Comparison of ENCODE assay signal across 16 mouse cellular contexts in the genomic region with DNA sequence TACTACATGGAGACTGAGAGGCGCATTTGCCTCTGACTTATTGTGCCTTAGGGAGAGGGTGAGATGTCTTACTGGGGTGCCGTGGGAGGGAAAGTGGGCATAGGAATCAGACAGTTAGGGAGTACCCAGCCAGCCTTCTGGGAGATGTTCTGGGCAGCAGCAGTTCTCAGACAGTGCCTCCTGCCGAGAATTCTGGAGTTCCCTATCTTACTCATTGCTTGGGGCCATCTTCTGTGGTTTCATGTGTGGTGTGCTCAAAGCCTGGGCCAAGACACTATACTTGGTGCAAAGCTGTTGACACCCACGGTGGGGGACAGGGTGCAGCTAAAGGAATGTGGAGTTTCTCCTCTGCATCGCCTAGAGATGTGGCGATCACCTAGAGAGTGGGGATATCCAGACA.
DNase-seq lines count a peak whose midpoint lies in the region; ATAC-seq lines count a peak whose summit lies in the region.
"Had no signal": no experiment of that assay in that cellular context is flagged by ENCODE, and none has a peak within 500 bp of the region (broad histone marks: within the 10 kb centered on the region; RNA-seq: fewer than 3 reads in every experiment).

No protein-coding gene starts in this region.

- H3K4me2 ChIP-seq in forebrain, embryonic 15.5 days (replicated peaks): no peak overlapping the region
- H3K4me2 ChIP-seq in forebrain, embryonic 16.5 days (ENCODE audit: low read length): no peak overlapping the region
- H3K4me2 ChIP-seq in midbrain, embryonic 12.5 days (replicated peaks): no peak overlapping the region
- no peak overlapping the region for H3K4me2 ChIP-seq in midbrain, embryonic 11.5 days
- H3K4me2 ChIP-seq in hindbrain, embryonic 13.5 days: no peak overlapping the region
- no peak overlapping the region for H3K4me2 ChIP-seq in midbrain, embryonic 16.5 days (ENCODE audit: low read length)
- H3K4me2 ChIP-seq: embryonic facial prominence, embryonic 12.5 days; liver, embryonic 15.5 days had no signal

- H3K4me3 ChIP-seq in forebrain, embryonic 15.5 days: no peak overlapping the region
- H3K4me3 ChIP-seq in forebrain, embryonic 16.5 days (replicated peaks; ENCODE audit: low read length): no peak overlapping the region
- H3K4me3 ChIP-seq in midbrain, embryonic 12.5 days: no peak overlapping the region
- no peak overlapping the region for H3K4me3 ChIP-seq in midbrain, embryonic 11.5 days (ENCODE audit: low read depth, low read length)
- H3K4me3 ChIP-seq in hindbrain, embryonic 13.5 days: no peak overlapping the region
- H3K4me3 ChIP-seq in midbrain, embryonic 16.5 days (ENCODE audit: low read depth, low read length): no peak overlapping the region
- H3K4me3 ChIP-seq: embryonic facial prominence, embryonic 12.5 days; erythroblast, embryonic 14.5 days; liver, embryonic 15.5 days had no signal

- H3K27me3 ChIP-seq in forebrain, embryonic 15.5 days: no peaks in the 10 kb centered on the region
- no peaks in the 10 kb centered on the region for H3K27me3 ChIP-seq in forebrain, embryonic 16.5 days (replicated peaks; ENCODE audit: control insufficient read depth, insufficient read depth, low read length)
- H3K27me3 ChIP-seq in midbrain, embryonic 12.5 days: no peaks in the 10 kb centered on the region
- no peaks in the 10 kb centered on the region for H3K27me3 ChIP-seq in midbrain, embryonic 11.5 days (ENCODE audit: control insufficient read depth, insufficient read depth, low read length)
- no peaks in the 10 kb centered on the region for H3K27me3 ChIP-seq in hindbrain, embryonic 13.5 days
- H3K27me3 ChIP-seq in midbrain, embryonic 16.5 days (ENCODE audit: control insufficient read depth, insufficient read depth, low read depth, low read length): no peaks in the 10 kb centered on the region
- H3K27me3 ChIP-seq: embryonic facial prominence, embryonic 12.5 days; liver, embryonic 15.5 days had no signal

- H3K36me3 ChIP-seq in forebrain, embryonic 15.5 days: no peaks in the 10 kb centered on the region
- H3K36me3 ChIP-seq in forebrain, embryonic 16.5 days (ENCODE audit: control insufficient read depth, insufficient read depth): 0 out of 2 replicates have a peak, but pooled peaks cover 3% of the 10 kb centered on the region
- H3K36me3 ChIP-seq in midbrain, embryonic 12.5 days: no peaks in the 10 kb centered on the region
- no peaks in the 10 kb centered on the region for H3K36me3 ChIP-seq in midbrain, embryonic 11.5 days (ENCODE audit: control insufficient read depth, insufficient read depth, low read length)
- H3K36me3 ChIP-seq in hindbrain, embryonic 13.5 days: peaks cover 13% of the 10 kb centered on the region
- peaks cover 2% of the 10 kb centered on the region; the same call in 1 of the 2 replicates for H3K36me3 ChIP-seq in midbrain, embryonic 16.5 days (ENCODE audit: control insufficient read depth, insufficient read depth, low read length)
- H3K36me3 ChIP-seq: embryonic facial prominence, embryonic 12.5 days; liver, embryonic 15.5 days had no signal

- H3K9ac ChIP-seq in forebrain, embryonic 15.5 days (replicated peaks): no peak overlapping the region
- no peak overlapping the region for H3K9ac ChIP-seq in forebrain, embryonic 16.5 days (replicated peaks; ENCODE audit: low read depth, low read length)
- no peak overlapping the region for H3K9ac ChIP-seq in midbrain, embryonic 12.5 days (replicated peaks)
- H3K9ac ChIP-seq in midbrain, embryonic 11.5 days (ENCODE audit: low read length): no peak overlapping the region
- H3K9ac ChIP-seq in hindbrain, embryonic 13.5 days: no peak overlapping the region
- H3K9ac ChIP-seq in midbrain, embryonic 16.5 days (ENCODE audit: low read depth, low read length): no peak overlapping the region
- H3K9ac ChIP-seq: embryonic facial prominence, embryonic 12.5 days; liver, embryonic 15.5 days had no signal

- no peak for DNase-seq in midbrain, embryonic 11.5 days (ENCODE audit: low spot score, missing footprints)
- no peak for DNase-seq in right cerebral cortex, adult 2 months (ENCODE audit: low spot score in 2 of 2)
- DNase-seq in lung, postnatal 25 days (ENCODE audit: low spot score): no peak
- DNase-seq: adrenal gland, postnatal 25 days; cerebellum, adult 8-10 months; thymus, postnatal 25 days had no signal

- no peaks in the 10 kb centered on the region for H3K9me3 ChIP-seq in forebrain, embryonic 15.5 days
- no peaks in the 10 kb centered on the region for H3K9me3 ChIP-seq in forebrain, embryonic 16.5 days (ENCODE audit: control insufficient read depth, low read length)
- no peaks in the 10 kb centered on the region for H3K9me3 ChIP-seq in midbrain, embryonic 12.5 days
- H3K9me3 ChIP-seq in midbrain, embryonic 11.5 days (ENCODE audit: control insufficient read depth, low read length): no peaks in the 10 kb centered on the region
- no peaks in the 10 kb centered on the region for H3K9me3 ChIP-seq in hindbrain, embryonic 13.5 days
- no peaks in the 10 kb centered on the region for H3K9me3 ChIP-seq in midbrain, embryonic 16.5 days (replicated peaks; ENCODE audit: control insufficient read depth, low read length, poor library complexity, severe bottlenecking)
- H3K9me3 ChIP-seq: embryonic facial prominence, embryonic 12.5 days; liver, embryonic 15.5 days had no signal

- ATAC-seq in forebrain, embryonic 15.5 days (replicated peaks): no peak
- no peak for ATAC-seq in forebrain, embryonic 16.5 days
- no peak for ATAC-seq in midbrain, embryonic 12.5 days (ENCODE audit: low FRiP score, low read depth)
- ATAC-seq in midbrain, embryonic 11.5 days (ENCODE audit: low FRiP score): no peak
- no peak for ATAC-seq in hindbrain, embryonic 13.5 days (ENCODE audit: low FRiP score)
- ATAC-seq in midbrain, embryonic 16.5 days: 0 out of 2 replicates have a peak, but pooled peaks have one; percentile 2
- ATAC-seq: intestine, postnatal 0 days; lung, postnatal 0 days had no signal

- peaks cover 22% of the 10 kb centered on the region for H3K4me1 ChIP-seq in forebrain, embryonic 15.5 days
- H3K4me1 ChIP-seq in forebrain, embryonic 16.5 days (replicated peaks; ENCODE audit: control insufficient read depth, insufficient read depth, low read length): peaks cover 21% of the 10 kb centered on the region
- H3K4me1 ChIP-seq in midbrain, embryonic 12.5 days: peaks cover 29% of the 10 kb centered on the region
- peaks cover 12% of the 10 kb centered on the region for H3K4me1 ChIP-seq in midbrain, embryonic 11.5 days (ENCODE audit: control insufficient read depth, insufficient read depth, low read length)
- H3K4me1 ChIP-seq in hindbrain, embryonic 13.5 days (replicated peaks): peaks cover 44% of the 10 kb centered on the region
- peaks cover 35% of the 10 kb centered on the region for H3K4me1 ChIP-seq in midbrain, embryonic 16.5 days (ENCODE audit: control insufficient read depth, insufficient read depth, low read length)
- H3K4me1 ChIP-seq: liver, embryonic 15.5 days had no signal

- H3K27ac ChIP-seq in forebrain, embryonic 15.5 days (replicated peaks): peak overlapping the region; percentile 79; the same call in 1 of the 2 replicates
- no peak overlapping the region; the same call in 1 of the 2 replicates for H3K27ac ChIP-seq in forebrain, embryonic 16.5 days (ENCODE audit: low read length)
- H3K27ac ChIP-seq in midbrain, embryonic 12.5 days (replicated peaks): peak overlapping the region; percentile 86; the same call in 1 of the 2 replicates
- no peak overlapping the region for H3K27ac ChIP-seq in midbrain, embryonic 11.5 days (ENCODE audit: low read depth, low read length)
- H3K27ac ChIP-seq in hindbrain, embryonic 13.5 days: peak overlapping the region; percentile 89
- peak overlapping the region; percentile 96 for H3K27ac ChIP-seq in midbrain, embryonic 16.5 days (ENCODE audit: low read length)
- H3K27ac ChIP-seq: embryonic facial prominence, embryonic 12.5 days; liver, embryonic 15.5 days had no signal

- WGBS in forebrain, embryonic 15.5 days: 84% methylated on average over 6 of the region's 6 CpGs
- WGBS in forebrain, embryonic 16.5 days: 90% methylated on average over 6 of the region's 6 CpGs
- WGBS in midbrain, embryonic 12.5 days: 80% methylated on average over 6 of the region's 6 CpGs
- 85% methylated on average over 6 of the region's 6 CpGs for WGBS in midbrain, embryonic 11.5 days
- WGBS in hindbrain, embryonic 13.5 days: 84% methylated on average over 6 of the region's 6 CpGs
- WGBS in midbrain, embryonic 16.5 days: 90% methylated on average over 6 of the region's 6 CpGs

Comparison
In these comparisons a context has a peak if more than half of its experiments do, and no peak if none do; other contexts are left out.
1. H3K27ac ChIP-seq: peak in forebrain, embryonic 15.5 days (single experiment), midbrain, embryonic 12.5 days (single experiment), hindbrain, embryonic 13.5 days (single experiment) and midbrain, embryonic 16.5 days (single experiment); none in forebrain, embryonic 16.5 days (single experiment) and midbrain, embryonic 11.5 days (single experiment).